Mouse (Mus musculus) ovary, postnatal 14 days (tissue): ENCODE results near the gene Cpt1a.

Experiments
- DNase-seq: peaks from one replicate; pipeline ENCODE4 v3.0.0; 2022; ENCODE audit warnings: low spot score

Cpt1a gene

GRCm38 (mm10) chr19:3428057-3428830, 106.1 kb downstream of the Cpt1a start:
- DNase-seq = no peak

- no peak for DNase-seq
Observed at GRCm38 (mm10) chr19:3429156-3429816, 107.2 kb downstream of the Cpt1a start.

- no peak for DNase-seq
Observed at GRCm38 (mm10) chr19:3431066-3431465, 108.9 kb downstream of the Cpt1a start.

- DNase-seq = no peak
Observed at GRCm38 (mm10) chr19:3431969-3432368, 109.8 kb downstream of the Cpt1a start.

GRCm38 (mm10) chr19:3434124-3434523, 112.0 kb downstream of the Cpt1a start:
- DNase-seq = no peak

GRCm38 (mm10) chr19:3434641-3435040, 112.5 kb downstream of the Cpt1a start:
- DNase-seq = no peak
